Mouse (Mus musculus) liver, embryonic 15.5 days (tissue): ENCODE results near the gene Clcf1. TPM values are rescaled to one million over a fixed set of nuclear protein-coding genes. Genes with fewer than 3 reads are reported as not detected.

ENCODE experiments used
- ATAC-seq: fragments of 200-750 bp; cut with Nextera tagmentation; 2 replicates; pipeline ENCODE4 v1.8.0; 2017; ENCODE audit warnings: moderate number of reproducible peaks, mild to moderate bottlenecking, moderate library complexity; ENCODE audit not compliant: insufficient read depth
- H3K27ac ChIP-seq: fragments of 300-500 bp; sonication (generic); replicated peaks from 2 replicates; pipeline ENCODE4 v1.5.1; 2015; ENCODE audit warnings: mild to moderate bottlenecking, inconsistent platforms
- H3K27me3 ChIP-seq: fragments of 300-500 bp; sonication (generic); 2 replicates; pipeline ENCODE4 v1.6.1; 2015; ENCODE audit warnings: mild to moderate bottlenecking, inconsistent platforms
- H3K36me3 ChIP-seq: fragments of 300-500 bp; sonication (generic); replicated peaks from 2 replicates; pipeline ENCODE4 v1.6.1; 2015; ENCODE audit warnings: moderate library complexity, mild to moderate bottlenecking, inconsistent platforms
- H3K4me1 ChIP-seq: fragments of 300-500 bp; sonication (generic); replicated peaks from 2 replicates; pipeline ENCODE4 v1.6.1; 2015; ENCODE audit warnings: inconsistent platforms
- H3K4me2 ChIP-seq: fragments of 300-500 bp; sonication (generic); 2 replicates; pipeline ENCODE4 v1.6.1; 2015; ENCODE audit warnings: moderate library complexity, mild to moderate bottlenecking, inconsistent platforms
- H3K4me3 ChIP-seq: fragments of 300-500 bp; sonication (generic); replicated peaks from 2 replicates; pipeline ENCODE4 v1.5.1; 2015; ENCODE audit warnings: mild to moderate bottlenecking, inconsistent platforms
- H3K9ac ChIP-seq: fragments of 300-500 bp; sonication (generic); 2 replicates; pipeline ENCODE4 v1.6.1; 2015; ENCODE audit warnings: moderate library complexity, mild to moderate bottlenecking, inconsistent platforms
- H3K9me3 ChIP-seq: fragments of 300-500 bp; sonication (generic); replicated peaks from 2 replicates; pipeline ENCODE4 v1.6.1; 2016; ENCODE audit warnings: inconsistent platforms
- WGBS: fragments of 180-500 bp; shearing (Covaris S2); methylation state at CpG from one replicate; pipeline ENCODE4 v1.1.7; 2015; ENCODE audit warnings: mixed read lengths; ENCODE audit not compliant: insufficient replicate concordance; 5-methylcytosine and 5-hydroxymethylcytosine counted together
- polyA plus RNA-seq: library from polyadenylated mRNA; unstranded; fragments of >200 nt; fragmentation: Nextera tagmentation; extraction: Ambion mirVana; gene quantifications from 2 replicates; pipeline ENCODE4 v1.2.1, GENCODE M21; 2015

Gene Clcf1
- polyA plus RNA-seq, 1 experiment from 2014 or later, result 0.38 TPM

DNA sequence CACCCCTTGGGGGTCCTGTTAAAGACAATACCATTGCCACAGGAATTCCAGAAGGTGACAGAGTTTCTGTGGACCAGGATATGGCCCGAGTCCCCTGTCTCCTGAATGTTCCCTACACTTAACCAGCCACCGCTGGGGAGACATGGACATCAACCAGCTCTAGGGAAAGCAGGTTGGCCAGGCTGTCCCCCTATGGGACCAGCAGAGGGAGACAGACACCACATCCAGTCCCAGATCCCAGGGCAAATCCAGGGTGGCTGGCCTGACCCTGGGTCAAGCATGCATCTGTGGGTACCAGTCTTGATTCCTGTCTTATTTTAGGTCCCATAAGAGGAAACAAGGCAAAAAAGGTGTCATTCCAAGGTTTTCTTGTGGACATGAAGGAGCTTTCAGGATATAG is 7.1 kb upstream of the Clcf1 start:
- Histone ChIP-seq H3K9me3 (no peaks in the 10 kb centered on the region), H3K36me3 (no peaks in the 10 kb centered on the region), H3K27me3 (peaks cover 94% of the 10 kb centered on the region), H3K4me2 (no peak overlapping the region), H3K4me3 (no peak overlapping the region), H3K4me1 (peaks cover 19% of the 10 kb centered on the region), H3K27ac (no peak overlapping the region), H3K9ac (no peak overlapping the region)
- WGBS, result 4% methylated on average over 2 of the region's 2 CpGs
- peak; percentile 29; the same call in 1 of the 2 replicates for ATAC-seq

DNA sequence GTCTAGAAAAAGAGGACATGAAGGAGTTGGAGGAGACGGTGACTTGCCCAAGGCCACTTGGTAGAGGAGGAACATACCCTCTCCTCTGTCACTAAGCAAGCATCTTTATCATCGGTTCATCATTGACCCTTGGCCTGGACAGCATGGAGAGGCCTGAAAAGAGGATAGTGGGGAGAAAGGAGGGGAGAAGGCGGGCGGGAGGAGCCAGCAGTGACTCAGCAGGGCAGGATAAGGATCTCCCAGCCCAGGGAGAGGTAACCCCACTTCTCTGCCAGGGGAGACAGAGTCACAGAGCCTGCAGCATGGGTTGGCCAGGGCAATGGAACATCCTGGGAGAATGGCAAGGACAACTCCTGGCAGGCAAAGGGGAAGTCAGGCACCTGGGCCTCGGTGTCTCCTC is 5.5 kb upstream of the Clcf1 start:
- H3K36me3 ChIP-seq, result no peaks in the 10 kb centered on the region
- no peak overlapping the region for H3K4me3 ChIP-seq
- 59% methylated on average over 5 of the region's 5 CpGs for WGBS
- H3K9me3 ChIP-seq, result no peaks in the 10 kb centered on the region
- H3K27me3 ChIP-seq, result peaks cover 97% of the 10 kb centered on the region
- peaks cover 15% of the 10 kb centered on the region for H3K4me1 ChIP-seq
- ATAC-seq, result no peak
- H3K9ac ChIP-seq, result no peak overlapping the region
- no peak overlapping the region for H3K4me2 ChIP-seq
- H3K27ac ChIP-seq, result no peak overlapping the region

DNA sequence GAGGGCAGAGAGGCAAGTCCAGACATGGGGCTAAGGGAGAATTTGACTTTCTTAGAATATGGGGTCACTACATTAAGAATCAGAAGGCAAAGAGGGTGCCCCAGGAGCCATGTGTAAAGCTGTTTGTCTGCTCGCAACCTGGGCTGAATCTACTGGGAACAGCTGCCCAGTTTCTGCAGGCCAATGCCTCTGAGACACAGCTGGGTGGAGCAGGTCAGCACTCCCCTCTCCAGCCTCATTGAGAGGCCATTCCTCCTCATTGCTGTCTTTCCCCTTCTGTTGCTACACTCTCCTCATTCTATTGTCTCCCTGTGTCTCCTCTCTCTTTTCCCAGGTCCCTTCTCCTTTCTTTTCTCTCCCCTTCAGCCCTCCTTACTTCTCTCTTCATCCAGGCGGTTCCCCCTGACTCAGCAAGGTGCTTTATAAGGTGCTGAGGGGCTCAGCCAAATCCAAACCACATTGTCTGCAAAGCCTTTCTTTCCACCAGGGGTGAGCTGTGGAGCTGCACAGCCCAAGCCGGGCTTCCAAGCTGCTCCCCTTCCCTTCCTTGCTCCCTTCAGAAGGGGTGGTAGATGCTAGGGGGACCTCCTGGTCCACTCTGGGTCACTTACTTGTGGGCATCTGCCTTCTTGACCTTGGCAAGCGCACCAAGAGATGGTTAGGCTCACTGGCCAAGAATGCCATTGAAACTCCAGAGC is 2.0 kb upstream of the Clcf1 start:
- Histone ChIP-seq H3K36me3 (no peaks in the 10 kb centered on the region), H3K9me3 (no peaks in the 10 kb centered on the region), H3K27me3 (peaks cover 98% of the 10 kb centered on the region), H3K27ac (no peak overlapping the region), H3K9ac (no peak overlapping the region), H3K4me2 (no peak overlapping the region), H3K4me3 (no peak overlapping the region), H3K4me1 (peaks cover 32% of the 10 kb centered on the region)
- ATAC-seq, result no peak
- WGBS, result 42% methylated on average over 4 of the region's 4 CpGs

DNA sequence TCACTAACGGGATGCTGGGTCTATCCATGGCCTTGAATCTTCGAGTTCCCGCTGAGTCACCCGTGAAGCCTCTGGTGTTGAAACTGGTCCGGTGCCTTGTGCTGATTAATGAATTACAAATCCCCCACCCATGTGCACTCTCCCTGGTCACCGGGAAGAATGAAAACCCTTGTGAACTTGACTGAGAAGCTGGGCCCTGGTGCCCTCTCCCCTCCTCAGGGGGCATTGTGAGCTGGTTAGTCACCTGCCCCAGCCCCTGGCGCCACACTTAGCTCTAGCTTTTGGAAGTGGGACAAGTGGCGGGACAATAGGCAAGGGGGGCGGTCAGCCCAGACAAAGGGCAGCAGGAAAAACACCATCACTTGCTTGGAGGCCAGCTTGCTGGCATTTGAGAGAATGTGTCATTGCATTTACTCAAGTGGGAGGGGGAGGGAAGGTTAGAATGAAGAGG is 489 bp upstream of the Clcf1 start:
- no peaks in the 10 kb centered on the region for H3K9me3 ChIP-seq
- H3K27ac ChIP-seq, result no peak overlapping the region
- peaks cover 35% of the 10 kb centered on the region for H3K4me1 ChIP-seq
- peak overlapping the region; percentile 57; the same call in 1 of the 2 replicates for H3K4me3 ChIP-seq
- ATAC-seq, result no peak
- H3K36me3 ChIP-seq, result no peaks in the 10 kb centered on the region
- peaks cover 100% of the 10 kb centered on the region for H3K27me3 ChIP-seq
- 7% methylated on average over 9 of the region's 9 CpGs for WGBS
- H3K4me2 ChIP-seq, result peak overlapping the region; percentile 75
- no peak overlapping the region for H3K9ac ChIP-seq

DNA sequence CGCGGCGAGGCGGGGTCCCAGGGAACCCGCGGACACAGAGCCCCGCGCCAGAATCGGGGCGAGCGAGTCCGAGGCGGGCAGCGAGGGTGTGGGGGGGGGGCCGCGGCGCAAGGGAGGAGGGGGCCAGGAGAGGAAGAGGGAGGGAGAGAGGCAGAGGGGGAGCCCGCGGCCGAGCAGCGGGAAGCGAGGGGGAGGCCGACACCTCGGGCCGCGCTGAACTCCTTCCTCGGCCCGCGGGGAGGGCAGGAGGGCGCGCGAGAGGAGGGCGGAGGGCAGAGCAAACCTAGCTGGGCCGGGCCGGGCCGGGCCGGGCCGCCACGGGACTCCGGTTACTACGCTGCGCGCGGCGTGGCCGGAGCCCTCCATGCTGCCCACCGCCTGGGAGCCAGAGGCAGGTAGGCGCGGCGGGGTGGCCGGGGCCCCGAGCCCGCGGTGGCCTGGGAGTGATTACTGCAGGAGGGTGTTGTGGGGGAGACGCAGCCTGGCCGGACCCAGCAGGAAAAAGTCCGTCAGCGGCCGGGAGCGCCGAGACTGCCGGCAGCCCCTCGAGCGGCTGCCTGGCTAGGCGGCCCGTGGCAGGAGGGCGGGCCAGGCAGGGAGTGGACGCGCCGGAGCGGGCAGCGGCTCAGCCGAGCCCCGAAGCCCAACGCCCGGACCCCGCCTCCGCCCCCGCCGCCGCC is 873 bp downstream of the Clcf1 start:
- WGBS, result under 1% methylated on average over 75 of the region's 81 CpGs
- peaks cover 36% of the 10 kb centered on the region for H3K4me1 ChIP-seq
- peak overlapping the region; percentile 45; the same call in 1 of the 2 replicates for H3K27ac ChIP-seq

DNA sequence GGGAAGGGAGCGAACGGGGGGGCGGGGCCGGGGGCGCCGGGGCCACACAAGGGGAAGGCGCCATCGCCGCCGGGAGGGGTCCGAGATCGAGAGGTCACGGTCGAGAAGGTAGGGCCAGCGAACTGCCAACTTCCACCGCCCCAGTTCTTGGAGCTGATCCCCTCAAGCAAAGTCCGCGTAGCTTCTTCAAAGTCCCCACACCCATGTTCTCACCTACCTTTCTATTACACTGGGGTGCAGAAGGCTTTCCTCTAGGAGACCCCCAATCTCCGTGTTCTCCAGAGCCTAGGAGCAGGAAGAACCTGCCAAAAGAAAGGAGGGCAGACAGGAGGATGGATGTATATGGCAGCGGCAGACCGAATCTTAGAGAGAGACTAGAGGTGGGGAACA is 1.4 kb downstream of the Clcf1 start:
- no peak overlapping the region for H3K27ac ChIP-seq
- H3K9ac ChIP-seq, result peak overlapping the region; percentile 49; the same call in 1 of the 2 replicates
- ATAC-seq, result no peak
- no peaks in the 10 kb centered on the region for H3K36me3 ChIP-seq
- WGBS, result 1% methylated on average over 20 of the region's 21 CpGs
- peaks cover 100% of the 10 kb centered on the region for H3K27me3 ChIP-seq
- H3K4me3 ChIP-seq, result peak overlapping the region; percentile 57
- no peaks in the 10 kb centered on the region for H3K9me3 ChIP-seq
- peaks cover 41% of the 10 kb centered on the region for H3K4me1 ChIP-seq
- H3K4me2 ChIP-seq, result peak overlapping the region; percentile 75

More for the DNA sequence above, 873 bp downstream of the Clcf1 start:
- no peaks in the 10 kb centered on the region for H3K9me3 ChIP-seq
- no peak for ATAC-seq
- H3K9ac ChIP-seq, result peak overlapping the region; percentile 49
- no peaks in the 10 kb centered on the region for H3K36me3 ChIP-seq
- peak overlapping the region; percentile 75 for H3K4me2 ChIP-seq
- H3K4me3 ChIP-seq, result peak overlapping the region; percentile 57
- H3K27me3 ChIP-seq, result peaks cover 100% of the 10 kb centered on the region

DNA sequence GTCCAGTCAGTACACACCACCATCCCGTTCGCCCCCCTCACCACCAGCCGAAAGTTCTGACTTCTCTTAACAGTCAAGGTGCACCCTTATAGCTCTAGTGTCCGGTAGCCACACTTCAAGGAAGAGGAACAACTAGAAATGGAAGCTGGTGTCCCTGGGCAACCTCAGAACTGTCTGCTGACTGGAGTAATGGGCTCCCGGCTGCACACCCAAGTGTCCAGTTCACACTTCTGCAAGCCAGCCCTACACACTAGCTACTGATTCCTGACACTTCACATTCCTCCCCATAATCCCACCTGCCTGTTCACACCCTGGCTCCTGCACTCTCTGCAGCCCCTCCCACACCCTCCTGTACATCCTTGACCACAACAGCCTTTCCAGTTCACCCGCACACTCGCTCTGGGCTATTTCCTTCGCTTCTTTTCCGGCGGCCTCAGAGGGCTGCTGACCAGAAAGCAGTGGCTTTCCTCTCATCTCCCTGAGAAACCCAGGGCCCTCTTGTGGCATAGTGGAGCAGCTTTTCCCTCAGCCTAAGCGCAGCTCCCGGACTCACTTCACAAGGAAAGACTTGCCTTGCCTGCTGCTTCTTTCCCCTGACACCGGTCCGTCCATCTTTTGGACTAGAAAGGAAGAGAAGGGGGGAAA is 2.1 kb downstream of the Clcf1 start:
- Histone ChIP-seq H3K4me1 (peaks cover 48% of the 10 kb centered on the region), H3K27me3 (peaks cover 100% of the 10 kb centered on the region), H3K36me3 (no peaks in the 10 kb centered on the region), H3K9ac (no peak overlapping the region), H3K4me3 (no peak overlapping the region), H3K9me3 (no peaks in the 10 kb centered on the region), H3K4me2 (peak overlapping the region; percentile 1; the same call in 1 of the 2 replicates), H3K27ac (no peak overlapping the region)
- WGBS, result 16% methylated on average over 14 of the region's 14 CpGs
- no peak for ATAC-seq

DNA sequence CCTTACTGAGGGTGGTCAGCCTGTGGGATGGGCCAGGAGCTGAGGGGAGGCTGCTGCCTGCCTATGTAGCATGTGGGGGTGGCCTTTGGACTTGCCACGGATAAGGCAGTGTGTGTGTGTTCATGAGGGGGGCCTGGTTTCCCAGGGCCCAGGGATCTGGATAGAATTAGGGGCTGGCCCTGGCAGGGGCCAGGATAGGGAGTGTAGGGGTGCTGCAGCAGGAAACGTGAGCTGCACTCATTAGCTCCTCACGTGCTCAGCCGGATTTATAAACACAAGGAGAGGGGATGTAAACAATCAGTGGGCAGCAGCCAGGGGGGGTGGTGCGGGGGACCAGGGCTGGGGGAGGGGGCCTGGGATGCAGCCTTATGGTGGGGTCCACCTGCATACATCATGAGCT is 3.1 kb downstream of the Clcf1 start:
- Histone ChIP-seq H3K4me1 (peaks cover 58% of the 10 kb centered on the region), H3K27me3 (peaks cover 99% of the 10 kb centered on the region), H3K9ac (no peak overlapping the region), H3K4me2 (no peak overlapping the region), H3K36me3 (no peaks in the 10 kb centered on the region), H3K9me3 (no peaks in the 10 kb centered on the region), H3K4me3 (no peak overlapping the region), H3K27ac (no peak overlapping the region)
- 46% methylated on average over 5 of the region's 5 CpGs for WGBS
- no peak for ATAC-seq

DNA sequence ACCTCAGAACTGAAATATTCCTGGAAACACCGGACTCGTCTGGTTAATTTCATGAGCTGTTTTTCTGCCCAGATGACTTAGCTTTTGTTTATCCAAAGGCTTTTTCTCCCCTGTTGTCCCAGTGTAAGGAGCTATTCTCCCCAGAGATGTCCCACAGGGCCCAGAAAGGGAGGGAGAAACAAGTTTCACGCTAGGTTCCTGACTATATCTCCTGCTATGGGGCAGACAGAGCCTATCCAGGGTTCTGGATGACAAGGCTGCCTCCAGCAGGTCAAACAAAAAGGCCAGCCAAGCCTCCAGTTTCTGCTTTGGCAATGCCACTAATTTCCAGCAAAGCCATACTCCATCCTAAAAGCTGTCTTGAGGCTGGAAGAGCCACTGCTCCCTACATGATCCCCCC is 3.8 kb downstream of the Clcf1 start:
- no peaks in the 10 kb centered on the region for H3K36me3 ChIP-seq
- WGBS, result 54% methylated on average over 3 of the region's 3 CpGs
- H3K9me3 ChIP-seq, result no peaks in the 10 kb centered on the region
- no peak for ATAC-seq
- peaks cover 64% of the 10 kb centered on the region for H3K4me1 ChIP-seq
- H3K4me2 ChIP-seq, result no peak overlapping the region
- H3K27ac ChIP-seq, result no peak overlapping the region
- peaks cover 99% of the 10 kb centered on the region for H3K27me3 ChIP-seq
- H3K4me3 ChIP-seq, result no peak overlapping the region
- no peak overlapping the region for H3K9ac ChIP-seq

DNA sequence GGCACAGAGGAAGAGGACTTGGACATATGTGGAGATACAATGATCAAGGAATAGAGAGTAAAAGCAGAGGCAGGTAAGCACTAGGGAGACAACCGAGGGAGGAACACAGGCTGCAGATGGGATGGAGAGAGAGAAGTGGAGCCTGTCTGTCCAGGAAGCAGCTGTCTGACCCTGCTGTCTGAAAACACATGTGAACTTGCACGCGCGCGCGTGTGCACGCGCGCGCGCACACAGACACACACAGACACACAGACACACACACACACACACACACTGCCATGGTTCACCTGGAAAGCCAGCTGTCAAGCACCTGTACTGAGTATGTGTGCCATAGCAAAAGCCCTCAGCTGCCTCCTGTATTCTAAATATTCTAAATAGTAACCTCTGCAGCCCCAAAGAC is 4.3 kb downstream of the Clcf1 start:
- no peaks in the 10 kb centered on the region for H3K9me3 ChIP-seq
- H3K36me3 ChIP-seq, result no peaks in the 10 kb centered on the region
- H3K4me3 ChIP-seq, result no peak overlapping the region
- H3K9ac ChIP-seq, result no peak overlapping the region
- peaks cover 97% of the 10 kb centered on the region for H3K27me3 ChIP-seq
- peaks cover 61% of the 10 kb centered on the region for H3K4me1 ChIP-seq
- no peak overlapping the region for H3K27ac ChIP-seq
- WGBS, result 77% methylated on average over 11 of the region's 11 CpGs
- H3K4me2 ChIP-seq, result no peak overlapping the region
- ATAC-seq, result no peak

DNA sequence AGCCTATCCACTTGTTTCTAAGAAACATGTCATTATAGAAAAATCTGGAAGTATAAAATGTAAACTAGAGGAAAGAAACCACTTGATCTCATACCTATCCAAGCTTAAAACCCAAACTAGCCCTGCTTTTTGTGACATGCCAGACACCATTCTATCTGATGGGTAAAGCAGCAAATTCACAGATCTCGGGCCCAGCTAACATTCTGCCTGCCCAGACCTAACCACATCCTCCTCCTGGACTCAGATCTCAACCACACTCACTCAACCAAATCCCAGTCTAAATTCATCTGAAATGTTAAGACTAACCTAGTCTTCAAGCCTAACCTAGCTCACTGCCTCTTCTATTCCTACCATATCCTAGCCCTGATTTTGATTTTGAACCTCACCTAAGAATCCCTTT is 4.7 kb downstream of the Clcf1 start:
- no peaks in the 10 kb centered on the region for H3K9me3 ChIP-seq
- no peak for ATAC-seq
- peaks cover 95% of the 10 kb centered on the region for H3K27me3 ChIP-seq

More for the DNA sequence above, 4.7 kb downstream of the Clcf1 start:
- 22% methylated on average over 1 of the region's 1 CpGs for WGBS
- H3K4me2 ChIP-seq, result no peak overlapping the region
- peaks cover 56% of the 10 kb centered on the region for H3K4me1 ChIP-seq
- no peak overlapping the region for H3K4me3 ChIP-seq
- no peak overlapping the region for H3K9ac ChIP-seq
- no peaks in the 10 kb centered on the region for H3K36me3 ChIP-seq
- no peak overlapping the region for H3K27ac ChIP-seq
